1 mouse cellular context compared by ENCODE assay signal in the genomic region with DNA sequence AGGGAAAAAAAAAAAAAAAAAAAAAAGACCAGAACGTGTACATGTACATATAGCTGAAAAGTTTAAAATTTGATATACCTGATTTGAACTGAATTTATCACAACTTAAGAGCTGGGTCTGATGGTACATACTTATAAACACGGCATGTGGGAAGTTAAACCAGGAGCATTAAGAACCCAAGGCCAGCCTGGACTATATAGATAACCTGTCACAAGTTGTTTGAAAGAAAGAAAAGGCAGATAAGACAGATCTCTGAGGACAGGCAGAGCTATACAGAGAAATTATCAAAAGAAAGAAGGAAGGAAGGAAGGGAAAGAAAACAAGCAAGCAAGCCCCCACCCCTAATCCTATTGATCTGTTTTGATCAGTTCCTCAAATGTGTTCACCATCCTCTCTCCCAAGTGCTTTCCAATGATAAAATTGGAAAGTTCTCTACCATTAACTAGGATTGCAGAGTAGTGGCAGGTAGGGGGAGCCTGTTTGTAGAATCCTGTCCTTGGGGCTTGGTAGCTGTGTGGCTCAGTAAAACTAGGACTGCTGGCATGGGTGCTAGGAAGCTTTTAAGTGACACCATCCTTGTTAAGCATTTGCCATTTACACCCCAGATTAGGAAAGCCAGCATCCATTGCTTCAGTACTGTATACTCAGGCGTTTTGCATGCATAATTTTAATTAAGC.
TF ChIP-seq lines count a peak whose summit lies in the region.

No protein-coding gene starts in this region.

TF ChIP-seq in MEL, 35 proteins besides CTCF, POLR2A, EP300 and RAD21:
- TF ChIP-seq RCOR1 (IDR thresholded peaks at IDR 0.05; ENCODE audit: low read depth, low read length), result peak; percentile 57; the same call in 1 of the 2 replicates
- no peak for TF ChIP-seq ELF1 (IDR thresholded peaks at IDR 0.05; ENCODE audit: low read depth, low read length)
- TF ChIP-seq MYB (IDR thresholded peaks at IDR 0.05; ENCODE audit: low read depth, low read length), result no peak
- peak; percentile 44; the same call in 1 of the 2 replicates for TF ChIP-seq SIN3A (IDR thresholded peaks at IDR 0.05; ENCODE audit: low read length)
- TF ChIP-seq MXI1 (IDR thresholded peaks at IDR 0.05; ENCODE audit: low read depth, low read length), result 0 out of 2 replicates have a peak, but pooled peaks have one; percentile 28
- no peak for TF ChIP-seq HCFC1 (IDR thresholded peaks at IDR 0.05; ENCODE audit: low read depth, low read length)
- no peak for TF ChIP-seq MEF2A (IDR thresholded peaks at IDR 0.05; ENCODE audit: extremely low read depth, insufficient replicate concordance, low read depth, low read length, poor library complexity, severe bottlenecking)
- TF ChIP-seq ETS1 (IDR thresholded peaks at IDR 0.05; ENCODE audit: low read depth, low read length), result peak; percentile 75
- no peak for TF ChIP-seq KAT2A (conservative IDR thresholded peaks at IDR 0.05; ENCODE audit: low read depth, low read length)
- peak; percentile 79 for TF ChIP-seq ZNF384 (IDR thresholded peaks at IDR 0.05; ENCODE audit: low read depth, low read length)
- peak; percentile 79 for TF ChIP-seq TAL1 (IDR thresholded peaks at IDR 0.05; ENCODE audit: low read length)
- TF ChIP-seq TCF12 (IDR thresholded peaks at IDR 0.05; ENCODE audit: low read depth, low read length), result peak; percentile 95
- no peak for TF ChIP-seq NRF1 (IDR thresholded peaks at IDR 0.05; ENCODE audit: insufficient read depth, low read depth, low read length, poor library complexity, severe bottlenecking)
- peak; percentile 31; the same call in 1 of the 2 replicates for TF ChIP-seq MAZ (IDR thresholded peaks at IDR 0.05; ENCODE audit: low read depth, low read length)
- peak; percentile 90 for TF ChIP-seq GATA1 (IDR thresholded peaks at IDR 0.05; ENCODE audit: low read depth, low read length)
- 0 out of 2 replicates have a peak, but pooled peaks have one; percentile 45 for TF ChIP-seq MYC (IDR thresholded peaks at IDR 0.05; ENCODE audit: low read depth, low read length)
